Mouse (Mus musculus) ES-Bruce4 (cell line): Measurements from ENCODE around the gene Tfeb. TPM values are rescaled to one million over a fixed set of nuclear protein-coding genes. Genes with fewer than 3 reads are reported as not detected.

Experiments used
- H3K27ac ChIP-seq: 2 replicates; pipeline ENCODE4 v1.5.1; 2012; ENCODE audit warnings: low read length, inconsistent platforms; ENCODE audit not compliant: insufficient read depth
- H3K27me3 ChIP-seq: 2 replicates; pipeline ENCODE4 v1.6.1; 2012; ENCODE audit warnings: mild to moderate bottlenecking, low read length, inconsistent platforms; ENCODE audit not compliant: control insufficient read depth, poor library complexity, insufficient read depth, severe bottlenecking
- H3K36me3 ChIP-seq: 2 replicates; pipeline ENCODE4 v1.6.1; 2012; ENCODE audit warnings: inconsistent platforms, mild to moderate bottlenecking, low read length, moderate library complexity; ENCODE audit not compliant: control insufficient read depth, poor library complexity, insufficient read depth, severe bottlenecking
- H3K4me1 ChIP-seq: one replicate; pipeline ENCODE4 v1.8.1; 2011; ENCODE audit warnings: low read length; ENCODE audit not compliant: control insufficient read depth, insufficient read depth
- H3K4me3 ChIP-seq: 2 replicates; pipeline ENCODE4 v1.5.1; 2011; ENCODE audit warnings: low read depth, mild to moderate bottlenecking, low read length
- H3K9ac ChIP-seq: 2 replicates; pipeline ENCODE4 v1.6.1; 2012; ENCODE audit warnings: low read depth, mild to moderate bottlenecking, inconsistent platforms; ENCODE audit not compliant: poor library complexity, severe bottlenecking
- H3K9me3 ChIP-seq: replicated peaks from 2 replicates; pipeline ENCODE4 v1.6.1; 2012; ENCODE audit warnings: mild to moderate bottlenecking, low read length, inconsistent platforms; ENCODE audit not compliant: control insufficient read depth, poor library complexity, insufficient read depth, severe bottlenecking
- CTCF ChIP-seq: IDR thresholded peaks from one replicate; pipeline ENCODE4 v1.8.1; 2011; ENCODE audit warnings: low read depth, low read length
- EP300 ChIP-seq: IDR thresholded peaks from 2 replicates; pipeline ENCODE4 v1.6.1; 2011; ENCODE audit warnings: low read depth, low read length; ENCODE audit not compliant: insufficient read depth
- POLR2A ChIP-seq: IDR thresholded peaks from one replicate; pipeline ENCODE4 v1.8.1; 2011; ENCODE audit warnings: low read length; ENCODE audit not compliant: insufficient read depth
- polyA plus RNA-seq: library from polyadenylated mRNA; stranded (reverse); fragments of >200 nt; gene quantifications from 2 replicates; pipeline ENCODE4 v1.2.4, GENCODE M21; 2011; ENCODE audit warnings: low read depth; ENCODE audit not compliant: missing spikeins, insufficient read depth, insufficient read length

Gene Tfeb
- polyA plus RNA-seq, 1 experiment: 13.5 TPM

- no peak overlapping the region for H3K27ac ChIP-seq
- H3K9ac ChIP-seq: no peak overlapping the region
- H3K27me3 ChIP-seq: no peaks in the 10 kb centered on the region
- H3K4me1 ChIP-seq: peaks cover 24% of the 10 kb centered on the region
- TF ChIP-seq CTCF (no peak), POLR2A (no peak), EP300 (no peak)
- H3K4me3 ChIP-seq: no peak overlapping the region
- H3K36me3 ChIP-seq: no peaks in the 10 kb centered on the region
- H3K9me3 ChIP-seq: no peaks in the 10 kb centered on the region
These were observed 28.9 kb upstream of the Tfeb start for GRCm38 (mm10) chr17:47707961-47708360.

- Histone ChIP-seq H3K4me1 (peaks cover 24% of the 10 kb centered on the region), H3K27me3 (no peaks in the 10 kb centered on the region), H3K9me3 (no peaks in the 10 kb centered on the region), H3K4me3 (no peak overlapping the region), H3K36me3 (no peaks in the 10 kb centered on the region), H3K27ac (no peak overlapping the region), H3K9ac (no peak overlapping the region)
- TF ChIP-seq EP300 (peak; percentile 72), POLR2A (no peak), CTCF (no peak)
These were observed 27.9 kb upstream of the Tfeb start for GRCm38 (mm10) chr17:47708972-47709371.

GRCm38 (mm10) chr17:47710036-47710435 lies 26.8 kb upstream of the Tfeb start:
- Histone ChIP-seq H3K4me1 (peaks cover 24% of the 10 kb centered on the region), H3K27ac (peak overlapping the region; percentile 71), H3K9ac (0 out of 2 replicates have a peak overlapping the region, but pooled peaks have one; percentile 5), H3K4me3 (no peak overlapping the region), H3K27me3 (no peaks in the 10 kb centered on the region), H3K36me3 (no peaks in the 10 kb centered on the region), H3K9me3 (no peaks in the 10 kb centered on the region)
- TF ChIP-seq CTCF (no peak), POLR2A (no peak), EP300 (peak; percentile 87)

- Histone ChIP-seq H3K27ac (peak overlapping the region; percentile 81), H3K4me3 (no peak overlapping the region), H3K27me3 (no peaks in the 10 kb centered on the region), H3K9ac (no peak overlapping the region), H3K36me3 (no peaks in the 10 kb centered on the region), H3K4me1 (peaks cover 22% of the 10 kb centered on the region), H3K9me3 (no peaks in the 10 kb centered on the region)
- TF ChIP-seq EP300: no peak
These were observed 24.9 kb upstream of the Tfeb start for GRCm38 (mm10) chr17:47711883-47712282.

- no peaks in the 10 kb centered on the region for H3K27me3 ChIP-seq
- H3K36me3 ChIP-seq: no peaks in the 10 kb centered on the region
- TF ChIP-seq EP300 (0 out of 2 replicates have a peak, but pooled peaks have one; percentile 5), POLR2A (no peak)
- peaks cover 21% of the 10 kb centered on the region for H3K4me1 ChIP-seq
- H3K4me3 ChIP-seq: peak overlapping the region; percentile 34
- H3K27ac ChIP-seq: peak overlapping the region; percentile 73
- H3K9ac ChIP-seq: no peak overlapping the region
- no peaks in the 10 kb centered on the region for H3K9me3 ChIP-seq
These were observed 23.8 kb upstream of the Tfeb start for GRCm38 (mm10) chr17:47712889-47713571.

- H3K36me3 ChIP-seq: no peaks in the 10 kb centered on the region
These were observed 21.8 kb upstream of the Tfeb start for GRCm38 (mm10) chr17:47715037-47715436.

More at GRCm38 (mm10) chr17:47715037-47715436, 21.8 kb upstream of the Tfeb start:
- H3K27ac ChIP-seq: no peak overlapping the region
- H3K9me3 ChIP-seq: no peaks in the 10 kb centered on the region
- H3K4me1 ChIP-seq: peaks cover 19% of the 10 kb centered on the region
- H3K9ac ChIP-seq: no peak overlapping the region
- no peak for TF ChIP-seq EP300
- no peak for TF ChIP-seq POLR2A
- no peak for TF ChIP-seq CTCF
- no peak overlapping the region for H3K4me3 ChIP-seq
- H3K27me3 ChIP-seq: no peaks in the 10 kb centered on the region
